Mouse (Mus musculus) limb, embryonic 12.5 days (tissue): ENCODE data around the gene Cnpy1. TPM values are rescaled to one million over a fixed set of nuclear protein-coding genes. Genes with fewer than 3 reads are reported as not detected.

Source experiments
- ATAC-seq: fragments of 200-750 bp; cut with Nextera tagmentation; 2 replicates; pipeline ENCODE4 v1.8.0; 2017; ENCODE audit warnings: low read depth, moderate TSS enrichment; ENCODE audit not compliant: insufficient number of reproducible peaks, insufficient read depth, low FRiP score, low TSS enrichment
- H3K27ac ChIP-seq: fragments of 300-500 bp; sonication (generic); 2 replicates; pipeline ENCODE4 v1.5.1; 2016; ENCODE audit warnings: mild to moderate bottlenecking, moderate library complexity
- H3K27me3 ChIP-seq: fragments of 300-500 bp; sonication (generic); 2 replicates; pipeline ENCODE4 v1.6.1; 2016; ENCODE audit warnings: mild to moderate bottlenecking, moderate library complexity
- H3K36me3 ChIP-seq: fragments of 300-500 bp; sonication (generic); 2 replicates; pipeline ENCODE4 v1.6.1; 2016; ENCODE audit warnings: mild to moderate bottlenecking, moderate library complexity
- H3K4me1 ChIP-seq: fragments of 300-500 bp; sonication (generic); replicated peaks from 2 replicates; pipeline ENCODE4 v1.6.1; 2016
- H3K4me2 ChIP-seq: fragments of 300-500 bp; sonication (generic); 2 replicates; pipeline ENCODE4 v1.6.1; 2016; ENCODE audit warnings: mild to moderate bottlenecking, moderate library complexity
- H3K4me3 ChIP-seq: fragments of 300-500 bp; sonication (generic); replicated peaks from 2 replicates; pipeline ENCODE4 v1.5.1; 2016; ENCODE audit warnings: mild to moderate bottlenecking
- H3K9ac ChIP-seq: fragments of 300-500 bp; sonication (generic); replicated peaks from 2 replicates; pipeline ENCODE4 v1.6.1; 2016; ENCODE audit warnings: mild to moderate bottlenecking, moderate library complexity
- H3K9me3 ChIP-seq: fragments of 300-500 bp; sonication (generic); 2 replicates; pipeline ENCODE4 v1.6.1; 2016; ENCODE audit warnings: mild to moderate bottlenecking, moderate library complexity
- WGBS: fragments of 180-500 bp; shearing (Covaris S2); methylation state at CpG from one replicate; pipeline ENCODE4 v1.1.7; 2016; 5-methylcytosine and 5-hydroxymethylcytosine counted together
- polyA plus RNA-seq: library from polyadenylated mRNA; unstranded; fragments of >200 nt; fragmentation: Nextera tagmentation; extraction: Ambion mirVana; gene quantifications from 2 replicates; pipeline ENCODE4 v1.2.1, GENCODE M21; 2016

Gene Cnpy1
- polyA plus RNA-seq, 1 experiment from 2014 or later = not detected

GRCm38 (mm10) chr5:28178322-28178721 lies 67.3 kb downstream of the Cnpy1 start:
- H3K9ac ChIP-seq = no peak overlapping the region
- no peak for ATAC-seq
- H3K36me3 ChIP-seq = no peaks in the 10 kb centered on the region
- no peak overlapping the region for H3K4me3 ChIP-seq
- H3K9me3 ChIP-seq = no peaks in the 10 kb centered on the region
- WGBS = 28% methylated on average over 5 of the region's 5 CpGs
- peaks cover 89% of the 10 kb centered on the region for H3K27me3 ChIP-seq
- H3K27ac ChIP-seq = no peak overlapping the region
- H3K4me2 ChIP-seq = no peak overlapping the region
- no peaks in the 10 kb centered on the region for H3K4me1 ChIP-seq

GRCm38 (mm10) chr5:28176585-28176984 lies 69.0 kb downstream of the Cnpy1 start:
- H3K9ac ChIP-seq = no peak overlapping the region
- 7% methylated on average over 2 of the region's 2 CpGs for WGBS
- ATAC-seq = no peak

GRCm38 (mm10) chr5:28176023-28176422 lies 69.6 kb downstream of the Cnpy1 start:
- 5% methylated on average over 4 of the region's 4 CpGs for WGBS
- H3K4me2 ChIP-seq = no peak overlapping the region
- ATAC-seq = no peak

More at GRCm38 (mm10) chr5:28176585-28176984, 69.0 kb downstream of the Cnpy1 start:
- no peaks in the 10 kb centered on the region for H3K4me1 ChIP-seq
- no peak overlapping the region for H3K27ac ChIP-seq
- no peak overlapping the region for H3K4me3 ChIP-seq
- H3K9me3 ChIP-seq = no peaks in the 10 kb centered on the region
- H3K27me3 ChIP-seq = peaks cover 99% of the 10 kb centered on the region
- no peaks in the 10 kb centered on the region for H3K36me3 ChIP-seq
- no peak overlapping the region for H3K4me2 ChIP-seq

GRCm38 (mm10) chr5:28175570-28175919 lies 70.1 kb downstream of the Cnpy1 start:
- H3K9ac ChIP-seq = no peak overlapping the region
- 1% methylated on average over 10 of the region's 10 CpGs for WGBS
- peaks cover 97% of the 10 kb centered on the region for H3K27me3 ChIP-seq
- H3K36me3 ChIP-seq = no peaks in the 10 kb centered on the region
- no peaks in the 10 kb centered on the region for H3K4me1 ChIP-seq
- ATAC-seq = no peak
- H3K9me3 ChIP-seq = no peaks in the 10 kb centered on the region
- no peak overlapping the region for H3K4me3 ChIP-seq
- H3K27ac ChIP-seq = no peak overlapping the region
- H3K4me2 ChIP-seq = no peak overlapping the region

More at GRCm38 (mm10) chr5:28176023-28176422, 69.6 kb downstream of the Cnpy1 start:
- Histone ChIP-seq H3K27ac (no peak overlapping the region), H3K27me3 (peaks cover 98% of the 10 kb centered on the region), H3K9me3 (no peaks in the 10 kb centered on the region), H3K4me1 (no peaks in the 10 kb centered on the region), H3K4me3 (no peak overlapping the region), H3K36me3 (no peaks in the 10 kb centered on the region), H3K9ac (no peak overlapping the region)

GRCm38 (mm10) chr5:28174876-28175569 lies 70.6 kb downstream of the Cnpy1 start:
- Histone ChIP-seq H3K4me1 (no peaks in the 10 kb centered on the region), H3K4me3 (0 out of 2 replicates have a peak overlapping the region, but pooled peaks have one; percentile 3), H3K27ac (no peak overlapping the region), H3K9me3 (no peaks in the 10 kb centered on the region), H3K27me3 (peaks cover 96% of the 10 kb centered on the region), H3K9ac (no peak overlapping the region), H3K4me2 (no peak overlapping the region), H3K36me3 (no peaks in the 10 kb centered on the region)
- ATAC-seq = no peak
- WGBS = under 1% methylated on average over 24 of the region's 24 CpGs

- no peaks in the 10 kb centered on the region for H3K9me3 ChIP-seq
- H3K4me2 ChIP-seq = no peak overlapping the region
- no peak for ATAC-seq
- no peak overlapping the region for H3K9ac ChIP-seq
- no peak overlapping the region for H3K27ac ChIP-seq
- no peaks in the 10 kb centered on the region for H3K36me3 ChIP-seq
- H3K4me1 ChIP-seq = no peaks in the 10 kb centered on the region
- peaks cover 96% of the 10 kb centered on the region for H3K27me3 ChIP-seq
- 2% methylated on average over 9 of the region's 9 CpGs for WGBS
- no peak overlapping the region for H3K4me3 ChIP-seq
Observed at GRCm38 (mm10) chr5:28174086-28174485, 71.5 kb downstream of the Cnpy1 start.

- ATAC-seq = no peak
- no peak overlapping the region for H3K27ac ChIP-seq
- no peaks in the 10 kb centered on the region for H3K4me1 ChIP-seq
- no peaks in the 10 kb centered on the region for H3K9me3 ChIP-seq
- H3K9ac ChIP-seq = no peak overlapping the region
- no peak overlapping the region for H3K4me2 ChIP-seq
- 8% methylated on average over 1 of the region's 1 CpGs for WGBS
- peaks cover 96% of the 10 kb centered on the region for H3K27me3 ChIP-seq
- H3K4me3 ChIP-seq = no peak overlapping the region
- H3K36me3 ChIP-seq = no peaks in the 10 kb centered on the region
Observed at GRCm38 (mm10) chr5:28173674-28174073, 71.9 kb downstream of the Cnpy1 start.

GRCm38 (mm10) chr5:28172921-28173670 lies 72.5 kb downstream of the Cnpy1 start:
- Histone ChIP-seq H3K9ac (no peak overlapping the region), H3K4me2 (no peak overlapping the region), H3K36me3 (no peaks in the 10 kb centered on the region), H3K9me3 (no peaks in the 10 kb centered on the region), H3K27ac (no peak overlapping the region), H3K4me1 (no peaks in the 10 kb centered on the region), H3K4me3 (no peak overlapping the region), H3K27me3 (peaks cover 95% of the 10 kb centered on the region)
- WGBS = 2% methylated on average over 4 of the region's 4 CpGs
- no peak for ATAC-seq

- Histone ChIP-seq H3K9me3 (no peaks in the 10 kb centered on the region), H3K27ac (no peak overlapping the region), H3K36me3 (no peaks in the 10 kb centered on the region), H3K4me2 (no peak overlapping the region), H3K27me3 (peaks cover 95% of the 10 kb centered on the region), H3K9ac (no peak overlapping the region), H3K4me3 (no peak overlapping the region), H3K4me1 (no peaks in the 10 kb centered on the region)
- 2% methylated on average over 8 of the region's 8 CpGs for WGBS
- no peak for ATAC-seq
Observed at GRCm38 (mm10) chr5:28172261-28172920, 73.2 kb downstream of the Cnpy1 start.

- H3K9me3 ChIP-seq = no peaks in the 10 kb centered on the region
- 7% methylated on average over 5 of the region's 5 CpGs for WGBS
- H3K4me1 ChIP-seq = peaks cover 4% of the 10 kb centered on the region
- no peak overlapping the region for H3K4me3 ChIP-seq
- H3K4me2 ChIP-seq = no peak overlapping the region
- H3K36me3 ChIP-seq = no peaks in the 10 kb centered on the region
- no peak overlapping the region for H3K27ac ChIP-seq
- no peak overlapping the region for H3K9ac ChIP-seq
- peaks cover 95% of the 10 kb centered on the region for H3K27me3 ChIP-seq
- no peak for ATAC-seq
Observed at GRCm38 (mm10) chr5:28171667-28172066, 73.9 kb downstream of the Cnpy1 start.

GRCm38 (mm10) chr5:28170892-28171291 lies 74.7 kb downstream of the Cnpy1 start:
- Histone ChIP-seq H3K27me3 (peaks cover 95% of the 10 kb centered on the region), H3K4me1 (peaks cover 12% of the 10 kb centered on the region), H3K9me3 (no peaks in the 10 kb centered on the region), H3K9ac (no peak overlapping the region), H3K4me2 (no peak overlapping the region), H3K36me3 (no peaks in the 10 kb centered on the region), H3K4me3 (no peak overlapping the region), H3K27ac (no peak overlapping the region)
- WGBS = 2% methylated on average over 19 of the region's 19 CpGs
- ATAC-seq = no peak
